Mouse (Mus musculus): ENCODE results near the gene Snrpd2.
A peak's percentile ranks its signal among the peaks of the same experiment; 100 is the strongest.

- TF ChIP-seq CTCF (IDR thresholded peaks at IDR 0.05; ENCODE audit: low read depth) (peak; percentile 66), EP300 (IDR thresholded peaks at IDR 0.05; ENCODE audit: low read depth) (no peak)
These were observed 12.1 kb upstream of the Snrpd2 start for GRCm38 (mm10) chr7:19137380-19137779.

Measured in liver, embryonic 14.5 days (tissue).